Mouse (Mus musculus) midbrain, embryonic 10.5 days (tissue): ENCODE results near the gene Pou4f2. TPM values are rescaled to one million over a fixed set of nuclear protein-coding genes. Genes with fewer than 3 reads are reported as not detected.

Experiments
- polyA plus RNA-seq: library from polyadenylated mRNA; unstranded; fragments of >200 nt; fragmentation: Nextera tagmentation; extraction: Ambion mirVana; gene quantifications from 2 replicates; pipeline ENCODE4 v1.2.1, GENCODE M21; 2016

The Pou4f2 gene
- polyA plus RNA-seq, 1 experiment from 2014 or later: 0.20 TPM

Other genes starting within 250 kb of the Pou4f2 start
- 0.17 TPM in 1 of 2 replicates, not detected in the other for gene Ttc29, start 223.3 kb downstream of the Pou4f2 start, polyA plus RNA-seq
- gene Rbmxl1, start 72.3 kb upstream of the Pou4f2 start, polyA plus RNA-seq: 370 and 396 TPM in 2 replicates
- gene Slc10a7, start 72.7 kb upstream of the Pou4f2 start, polyA plus RNA-seq: 8.1 and 9.0 TPM in 2 replicates